Mouse (Mus musculus): Measurements from ENCODE around the gene Nfkb2.

DNA sequence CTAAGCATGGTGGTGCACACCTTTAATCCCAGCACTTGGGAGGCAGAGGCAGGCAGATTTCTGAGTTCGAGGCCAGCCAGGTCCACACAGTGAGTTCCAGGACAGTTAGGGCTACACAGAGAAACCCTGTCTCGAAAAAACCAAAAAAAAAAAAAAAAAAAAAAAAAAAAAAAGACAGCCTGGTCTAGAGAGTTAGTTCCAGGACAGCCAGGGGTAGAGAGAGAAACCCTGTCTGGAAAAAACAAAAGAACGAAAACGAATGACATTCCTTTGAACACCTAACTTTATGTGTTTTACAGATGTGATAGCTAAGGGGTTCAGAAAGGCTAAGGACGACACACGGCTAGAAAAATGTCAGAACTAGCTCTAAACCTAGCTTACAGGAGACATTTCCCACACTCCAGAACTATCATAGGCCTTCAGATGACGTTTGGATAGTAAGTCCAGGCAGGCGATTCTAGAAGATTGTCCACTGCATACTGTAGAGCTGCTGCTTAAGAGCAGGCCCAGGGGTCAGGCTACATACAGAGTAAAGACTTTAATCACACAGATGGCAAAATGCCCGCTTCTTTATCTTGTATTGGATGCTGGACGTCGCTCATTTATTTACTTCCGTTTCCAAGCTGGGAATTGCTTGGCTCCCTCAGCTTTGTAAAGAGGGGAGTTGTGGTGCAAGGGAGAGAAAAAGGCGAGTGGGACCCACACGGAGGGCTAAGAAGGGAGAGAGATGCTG is 44.0 kb downstream of the Nfkb2 start:
- TF ChIP-seq GATA1 (IDR thresholded peaks at IDR 0.05; ENCODE audit: low read depth, low read length) (peak; percentile 76), ZMIZ1 (IDR thresholded peaks at IDR 0.05; ENCODE audit: low read depth, low read length) (peak; percentile 52; the same call in 1 of the 2 replicates), ELF1 (IDR thresholded peaks at IDR 0.05; ENCODE audit: low read depth, low read length) (peak; percentile 52; the same call in 1 of the 2 replicates), E2F4 (IDR thresholded peaks at IDR 0.05; ENCODE audit: borderline replicate concordance, low read depth, low read length) (no peak), CTCF (IDR thresholded peaks at IDR 0.05 in 2 of 3, conservative IDR thresholded peaks at IDR 0.05 in 1 of 3; ENCODE audit: control insufficient read depth in 1 of 3, insufficient read depth in 1 of 3, low read depth in 2 of 3, low read length in 3 of 3, poor library complexity in 1 of 3, severe bottlenecking in 1 of 3) (no peak), POLR2A (IDR thresholded peaks at IDR 0.05; ENCODE audit: control insufficient read depth in 1 of 2, insufficient read depth in 1 of 2, low read depth in 1 of 2, low read length in 2 of 2, poor library complexity in 1 of 2) (no peak), MXI1 (IDR thresholded peaks at IDR 0.05; ENCODE audit: low read depth, low read length) (no peak; the same call in 1 of the 2 replicates), CHD1 (IDR thresholded peaks at IDR 0.05; ENCODE audit: low read depth, low read length) (peak; percentile 72; the same call in 1 of the 2 replicates), ZNF384 (IDR thresholded peaks at IDR 0.05; ENCODE audit: low read depth, low read length) (peak; percentile 91), GABPA (IDR thresholded peaks at IDR 0.05; ENCODE audit: low read depth, low read length) (no peak), MAZ (IDR thresholded peaks at IDR 0.05; ENCODE audit: low read depth, low read length) (no peak), USF1 (IDR thresholded peaks at IDR 0.05; ENCODE audit: low read depth, low read length) (no peak)

Data from MEL (cell line).